Mouse (Mus musculus) heart, adult 2 months (tissue): ENCODE measurements around the gene Gm37240.

Experiments
- CTCF ChIP-seq: fragments of 200-600 bp; IDR thresholded peaks from 2 replicates; pipeline ENCODE4 v1.8.1; 2022; ENCODE audit warnings: antibody characterized with exemption, mild to moderate bottlenecking, moderate library complexity
- POLR2A ChIP-seq: fragments of 200-500 bp; IDR thresholded peaks from 2 replicates; pipeline ENCODE4 v1.6.1; 2011; ENCODE audit warnings: mild to moderate bottlenecking, low read depth, low read length, control low read depth; ENCODE audit not compliant: insufficient read depth

GRCm38 (mm10) chr3:85048569-85048968, 838.7 kb downstream of the Gm37240 start:
- TF ChIP-seq CTCF (no peak), POLR2A (no peak)
